Mouse (Mus musculus) hindbrain, embryonic 14.5 days (tissue): ENCODE measurements around the gene Vmn1r188. TPM values are rescaled to one million over a fixed set of nuclear protein-coding genes. Genes with fewer than 3 reads are reported as not detected.
"Not testable (repeated sequence)": the region's sequence is repeated elsewhere in the genome, so short reads cannot be mapped to it uniquely, and the experiment has no call there.

Experiments
- ATAC-seq: fragments of 200-750 bp; cut with Nextera tagmentation; 2 replicates; pipeline ENCODE4 v1.8.0; 2017; ENCODE audit warnings: moderate number of reproducible peaks, mild to moderate bottlenecking, moderate TSS enrichment, moderate library complexity; ENCODE audit not compliant: low FRiP score
- DNase-seq: peaks from one replicate; pipeline ENCODE4 v3.0.0-alpha.2; 2015; ENCODE audit warnings: low spot score
- H3K27ac ChIP-seq: fragments of 300-500 bp; sonication (generic); 2 replicates; pipeline ENCODE4 v1.5.1; 2014; ENCODE audit warnings: mild to moderate bottlenecking, moderate library complexity
- H3K27me3 ChIP-seq: fragments of 300-500 bp; sonication (generic); 2 replicates; pipeline ENCODE4 v1.6.1; 2014; ENCODE audit warnings: mild to moderate bottlenecking, low read length, mixed read lengths; ENCODE audit not compliant: control insufficient read depth, insufficient read depth
- H3K36me3 ChIP-seq: fragments of 300-500 bp; sonication (generic); replicated peaks from 2 replicates; pipeline ENCODE4 v1.6.1; 2014; ENCODE audit not compliant: control insufficient read depth, insufficient read depth
- H3K4me1 ChIP-seq: fragments of 300-500 bp; sonication (generic); replicated peaks from 2 replicates; pipeline ENCODE4 v1.6.1; 2014; ENCODE audit warnings: antibody characterized with exemption, low read length, mixed read lengths; ENCODE audit not compliant: control insufficient read depth, insufficient read depth
- H3K4me2 ChIP-seq: fragments of 300-500 bp; sonication (generic); replicated peaks from 2 replicates; pipeline ENCODE4 v1.6.1; 2014; ENCODE audit warnings: mild to moderate bottlenecking, moderate library complexity
- H3K4me3 ChIP-seq: fragments of 300-500 bp; sonication (generic); replicated peaks from 2 replicates; pipeline ENCODE4 v1.5.1; 2014; ENCODE audit warnings: mild to moderate bottlenecking, low read length
- H3K9ac ChIP-seq: fragments of 300-500 bp; sonication (generic); 2 replicates; pipeline ENCODE4 v1.6.1; 2014
- H3K9me3 ChIP-seq: fragments of 300-500 bp; sonication (generic); 2 replicates; pipeline ENCODE4 v1.6.1; 2016; ENCODE audit warnings: low read length; ENCODE audit not compliant: control insufficient read depth
- WGBS: fragments of 180-500 bp; shearing (Covaris S2); extraction: QIAGEN DNeasy Blood & Tissue Kit; methylation state at CpG from one replicate; pipeline ENCODE4 v1.1.7; 2014; 5-methylcytosine and 5-hydroxymethylcytosine counted together
- polyA plus RNA-seq: library from polyadenylated mRNA; unstranded; fragments of >200 nt; fragmentation: Nextera tagmentation; extraction: Ambion mirVana; gene quantifications from 2 replicates; pipeline ENCODE4 v1.2.1, GENCODE M21; 2014

Vmn1r188 gene
- polyA plus RNA-seq, 1 experiment from 2014 or later, result not detected

DNA sequence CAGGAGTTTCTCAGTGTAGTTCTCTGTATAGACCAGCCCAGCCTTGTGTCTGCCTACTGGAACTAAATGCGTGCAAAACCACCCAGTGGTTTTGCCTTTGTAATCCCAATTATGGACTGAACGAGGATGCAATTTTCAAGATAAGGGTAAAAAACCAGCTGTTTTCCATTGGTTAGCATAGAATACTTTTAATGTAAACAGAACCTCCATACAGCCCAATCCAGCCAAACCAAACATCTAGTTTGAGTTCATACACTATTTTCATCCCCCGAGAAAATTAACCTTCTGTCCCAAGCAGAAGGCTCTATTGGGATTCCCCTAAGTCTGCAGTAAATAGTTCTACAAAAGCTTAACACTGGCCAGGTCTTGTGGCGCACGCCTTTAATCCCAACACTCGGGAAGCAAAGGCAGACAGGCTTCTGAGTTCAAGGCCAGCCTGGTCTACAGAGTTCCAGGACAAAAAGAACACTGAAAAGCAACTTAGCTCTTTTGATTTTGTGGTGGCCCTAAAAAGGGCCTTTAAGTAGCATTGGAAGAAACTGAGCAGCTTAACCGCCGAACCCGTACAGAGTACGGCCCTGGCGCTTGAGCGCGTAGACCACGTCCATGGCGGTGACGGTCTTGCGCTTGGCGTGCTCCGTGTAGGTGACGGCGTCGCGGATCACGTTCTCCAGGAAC is 43.6 kb upstream of the Vmn1r188 start:
- H3K27me3 ChIP-seq, result no peaks in the 10 kb centered on the region
- ATAC-seq, result peak; percentile 12; the same call in 1 of the 2 replicates
- H3K4me1 ChIP-seq, result peaks cover 30% of the 10 kb centered on the region
- no peaks in the 10 kb centered on the region for H3K36me3 ChIP-seq
- peak overlapping the region; percentile 66 for H3K27ac ChIP-seq
- H3K9me3 ChIP-seq, result no peaks in the 10 kb centered on the region
- peak overlapping the region; percentile 61 for H3K4me2 ChIP-seq
- no peak for DNase-seq
- WGBS, result under 1% methylated on average over 19 of the region's 24 CpGs
- H3K9ac ChIP-seq, result peak overlapping the region; percentile 12; the same call in 1 of the 2 replicates
- peak overlapping the region; percentile 28 for H3K4me3 ChIP-seq

DNA sequence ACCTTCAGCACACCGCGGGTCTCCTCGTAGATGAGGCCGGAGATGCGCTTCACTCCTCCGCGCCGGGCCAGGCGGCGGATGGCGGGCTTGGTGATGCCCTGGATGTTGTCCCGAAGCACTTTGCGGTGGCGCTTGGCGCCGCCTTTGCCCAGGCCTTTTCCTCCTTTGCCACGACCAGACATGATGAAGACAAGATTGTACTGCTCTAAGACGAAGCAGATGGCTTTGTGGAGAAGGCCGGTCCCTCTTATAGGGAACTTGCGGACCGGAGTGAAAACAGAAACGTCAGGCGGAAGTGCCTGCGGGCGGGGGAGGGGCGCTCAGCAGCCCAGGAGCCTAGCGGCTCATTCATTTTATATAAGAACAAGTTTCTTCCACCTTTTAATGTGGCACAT is 43.1 kb upstream of the Vmn1r188 start, which contains the start of gene Hist1h4i:
Gene Hist1h4i, minus strand, starts transcription at position 221 of the 395 bp plus-strand sequence.
- Histone ChIP-seq H3K9ac (peak within 1 kb of the TSS; percentile 49), H3K4me2 (peak within 1 kb of the TSS; percentile 61), H3K4me1 (peaks cover 29% of the 10 kb centered on the region), H3K27ac (peak within 1 kb of the TSS; percentile 81), H3K4me3 (peak within 1 kb of the TSS; percentile 35)
- peak; percentile 96 for DNase-seq
- H3K27me3 ChIP-seq, H3K9me3 ChIP-seq, H3K36me3 ChIP-seq: not testable (repeated sequence)
- WGBS, result 0% methylated on average over 24 of the region's 27 CpGs
- ATAC-seq, result peak; percentile 71

DNA sequence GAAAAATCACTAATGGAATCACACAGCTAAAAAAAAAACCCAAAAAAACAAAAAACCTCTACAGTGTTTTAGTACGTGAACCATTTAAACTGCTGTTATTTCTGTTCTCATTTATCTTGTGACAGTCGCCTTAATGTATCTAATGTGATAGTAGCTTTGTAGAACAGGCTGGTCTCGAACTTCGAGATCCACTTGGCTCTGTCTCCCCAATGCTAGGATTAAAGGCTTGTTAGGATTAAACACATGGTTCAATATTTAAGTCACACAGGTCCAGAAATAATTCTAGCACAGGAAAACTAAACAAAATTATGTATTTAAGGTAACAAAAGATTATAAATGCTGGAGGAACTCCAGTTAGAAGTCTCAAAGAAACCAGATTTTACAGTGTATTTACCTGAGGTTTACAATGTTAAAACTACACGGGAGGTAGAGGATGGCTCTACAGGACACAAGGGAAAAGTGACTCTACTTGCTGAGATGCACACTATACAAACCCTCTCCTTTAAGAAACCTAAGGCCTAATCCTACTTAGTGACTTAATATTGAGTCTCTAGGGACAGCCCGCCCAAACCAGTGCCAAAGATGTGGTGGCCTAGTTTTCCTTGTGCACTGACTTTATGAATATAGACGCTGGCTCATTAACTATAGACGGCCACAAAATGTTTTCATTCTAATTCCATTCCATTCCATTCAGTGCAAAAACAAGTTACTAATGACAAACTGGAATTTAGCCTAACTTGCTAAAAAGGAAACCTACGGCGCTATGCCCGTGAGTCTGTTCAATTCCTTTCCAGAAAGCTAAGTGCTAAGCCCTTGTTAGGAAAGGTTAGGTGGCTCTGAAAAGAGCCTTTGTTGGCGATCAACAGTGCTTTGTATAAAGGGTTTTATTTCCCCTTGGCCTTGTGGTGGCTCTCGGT is 42.3 kb upstream of the Vmn1r188 start:
- Histone ChIP-seq H3K36me3 (no peaks in the 10 kb centered on the region), H3K27ac (peak overlapping the region; percentile 81), H3K4me3 (peak overlapping the region; percentile 35), H3K9me3 (no peaks in the 10 kb centered on the region), H3K9ac (peak overlapping the region; percentile 49), H3K4me2 (peak overlapping the region; percentile 61), H3K4me1 (peaks cover 21% of the 10 kb centered on the region), H3K27me3 (no peaks in the 10 kb centered on the region)
- DNase-seq (peak; percentile 43), ATAC-seq (no peak)
- 4% methylated on average over 13 of the region's 13 CpGs for WGBS

- H3K27ac ChIP-seq, result peak within 1 kb of the TSS; percentile 81
- peak within 1 kb of the TSS; percentile 35 for H3K4me3 ChIP-seq
- H3K4me2 ChIP-seq, result peak within 1 kb of the TSS; percentile 61
- not testable (repeated sequence) for H3K27me3 ChIP-seq, H3K36me3 ChIP-seq, H3K9me3 ChIP-seq
- DNase-seq, result peak; percentile 100
- WGBS, result under 1% methylated on average over 38 of the region's 80 CpGs
- ATAC-seq, result peak; percentile 93
- H3K4me1 ChIP-seq, result peaks cover 21% of the 10 kb centered on the region
- H3K9ac ChIP-seq, result peak within 1 kb of the TSS; percentile 49
Observed at GRCm38 (mm10) chr13:22042568-22043502, 41.4 kb upstream of the Vmn1r188 start, which contains the start of the genes Hist1h2ag and Hist1h2bj. Gene Hist1h2ag (minus strand): TSS chr13:22042944. Gene Hist1h2bj (plus strand): TSS chr13:22043214.

GRCm38 (mm10) chr13:22043503-22044431 is 40.5 kb upstream of the Vmn1r188 start:
- 2% methylated on average over 9 of the region's 14 CpGs for WGBS
- Histone ChIP-seq H3K4me2 (peak overlapping the region; percentile 61), H3K27me3 (no peaks in the 10 kb centered on the region), H3K36me3 (no peaks in the 10 kb centered on the region), H3K9ac (peak overlapping the region; percentile 46), H3K9me3 (no peaks in the 10 kb centered on the region), H3K27ac (peak overlapping the region; percentile 81), H3K4me1 (peaks cover 21% of the 10 kb centered on the region), H3K4me3 (peak overlapping the region; percentile 35)
- ATAC-seq (peak; percentile 9; the same call in 1 of the 2 replicates), DNase-seq (peak; percentile 83)

- H3K9me3 ChIP-seq, result no peaks in the 10 kb centered on the region
- H3K4me1 ChIP-seq, result peaks cover 21% of the 10 kb centered on the region
- no peak overlapping the region for H3K27ac ChIP-seq
- ATAC-seq, result no peak
- H3K36me3 ChIP-seq, result no peaks in the 10 kb centered on the region
- WGBS, result 91% methylated on average over 6 of the region's 6 CpGs
- H3K27me3 ChIP-seq, result no peaks in the 10 kb centered on the region
- H3K4me3 ChIP-seq, result no peak overlapping the region
- DNase-seq, result no peak
- H3K4me2 ChIP-seq, result no peak overlapping the region
- H3K9ac ChIP-seq, result no peak overlapping the region
Observed at GRCm38 (mm10) chr13:22044432-22045155, 39.6 kb upstream of the Vmn1r188 start.

GRCm38 (mm10) chr13:22045311-22045710 is 38.9 kb upstream of the Vmn1r188 start:
- Histone ChIP-seq H3K4me2 (no peak overlapping the region), H3K4me1 (peaks cover 16% of the 10 kb centered on the region), H3K4me3 (no peak overlapping the region), H3K9me3 (no peaks in the 10 kb centered on the region), H3K27me3 (no peaks in the 10 kb centered on the region), H3K27ac (no peak overlapping the region), H3K36me3 (no peaks in the 10 kb centered on the region), H3K9ac (no peak overlapping the region)
- DNase-seq, result no peak
- 64% methylated on average over 2 of the region's 2 CpGs for WGBS
- no peak for ATAC-seq
